Mouse (Mus musculus) right cerebral cortex, adult 2 months (tissue): ENCODE measurements around the gene Actn4.

Experiments
- DNase-seq, 2 experiments: peaks; one replicate each; pipeline ENCODE4 v3.0.0; 2021 to 2022; ENCODE audit warnings: low spot score in 2 of 2

The Actn4 gene

DNA sequence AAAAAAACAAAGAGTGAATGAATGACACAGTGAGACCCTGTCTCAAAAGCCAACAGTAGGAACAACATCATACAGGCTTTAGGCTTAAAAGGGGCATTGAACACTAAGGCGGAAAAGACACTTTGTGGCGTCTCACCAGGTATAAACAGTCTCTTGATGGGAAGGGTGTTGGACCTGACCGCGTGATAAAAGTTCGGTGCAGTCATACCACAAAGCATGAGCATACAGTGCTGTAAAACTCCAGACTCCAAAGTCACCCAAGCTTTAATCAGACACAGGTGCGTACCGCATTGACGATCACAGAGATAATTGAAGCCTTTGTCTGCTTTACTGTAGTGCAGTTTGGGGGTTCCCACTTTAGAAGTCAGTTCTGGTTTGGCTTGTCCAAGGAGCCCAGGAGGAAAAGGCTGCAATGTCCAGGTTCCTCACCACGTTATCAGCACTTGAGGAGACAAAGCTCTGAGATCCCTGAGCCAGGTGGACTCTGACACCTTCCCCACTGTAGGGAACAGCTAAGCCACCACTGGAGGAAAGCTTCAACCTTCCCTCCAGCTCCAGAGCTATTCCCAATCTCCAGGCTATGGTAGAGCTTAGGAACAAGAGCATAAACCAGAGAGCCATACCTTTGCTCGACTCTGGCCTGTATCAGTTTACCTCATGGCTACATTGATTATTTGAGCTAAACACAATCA lies 11.6 kb downstream of the Actn4 start:
- DNase-seq = no peak

GRCm38 (mm10) chr7:28949298-28949697 lies 12.8 kb downstream of the Actn4 start:
- DNase-seq = no peak

DNA sequence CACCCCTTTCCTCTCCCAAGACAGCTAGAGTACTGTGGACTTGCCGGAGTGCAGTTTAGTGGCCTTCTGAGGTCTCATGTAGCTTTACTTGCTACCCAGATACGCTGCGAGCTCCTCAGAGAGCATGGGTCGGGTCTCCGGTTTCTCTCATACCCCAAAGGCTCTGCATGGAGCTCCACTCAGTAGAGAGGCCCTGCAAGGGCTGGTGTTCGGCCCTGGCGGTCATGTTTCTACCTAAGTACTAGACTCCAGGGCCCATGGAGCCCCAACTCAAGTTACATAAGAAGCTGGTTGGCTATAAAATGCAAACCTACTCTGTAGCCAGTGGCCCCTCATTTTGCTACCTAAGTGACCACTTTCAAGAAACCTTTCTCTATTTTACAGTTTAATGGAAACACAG lies 13.4 kb downstream of the Actn4 start:
- DNase-seq = no peak

GRCm38 (mm10) chr7:28946271-28946610 lies 15.9 kb downstream of the Actn4 start:
- DNase-seq = no peak

DNA sequence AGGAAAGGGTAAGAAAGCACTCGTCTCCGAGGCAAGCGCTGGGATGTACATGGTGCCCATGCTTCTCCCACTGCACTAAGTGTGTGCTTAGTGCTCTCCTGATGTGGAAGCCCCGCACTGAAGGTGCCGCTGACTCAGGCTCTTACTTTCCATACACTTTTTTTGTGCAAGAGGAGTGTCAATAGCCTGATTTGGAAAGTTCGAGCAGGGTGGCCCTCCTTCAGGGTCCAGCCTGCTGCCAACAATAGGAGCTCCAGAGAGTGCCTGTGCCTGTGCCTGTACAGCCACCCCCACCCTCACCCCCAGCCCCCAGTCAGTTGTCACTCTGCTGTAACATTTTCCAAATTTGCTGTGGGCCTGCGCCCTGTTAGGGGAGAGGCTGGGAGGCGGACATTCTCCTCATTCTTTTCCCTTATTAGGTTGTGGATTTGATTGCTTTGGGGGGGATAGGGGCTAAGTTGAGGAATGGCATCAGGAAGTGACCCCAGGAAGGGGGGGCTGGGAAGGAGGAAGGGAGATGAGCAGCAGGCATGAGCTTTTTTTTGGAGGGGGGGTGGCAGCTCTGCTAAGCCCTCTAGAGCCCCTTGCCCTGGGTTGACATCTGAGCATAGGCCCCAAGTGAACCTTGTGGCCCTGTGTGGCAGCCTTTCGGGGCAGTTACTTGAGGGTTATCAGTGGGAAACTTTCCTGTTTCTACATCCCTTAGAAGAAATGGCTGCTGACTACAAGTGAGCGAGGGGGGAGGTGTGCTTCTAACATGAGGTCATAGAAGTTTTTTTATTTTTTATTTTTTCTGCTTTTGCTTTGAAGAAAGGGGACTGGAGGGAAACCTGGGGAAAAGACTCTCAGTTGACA lies 16.5 kb downstream of the Actn4 start:
- DNase-seq = no peak

GRCm38 (mm10) chr7:28944756-28945415 lies 17.3 kb downstream of the Actn4 start:
- no peak for DNase-seq

DNA sequence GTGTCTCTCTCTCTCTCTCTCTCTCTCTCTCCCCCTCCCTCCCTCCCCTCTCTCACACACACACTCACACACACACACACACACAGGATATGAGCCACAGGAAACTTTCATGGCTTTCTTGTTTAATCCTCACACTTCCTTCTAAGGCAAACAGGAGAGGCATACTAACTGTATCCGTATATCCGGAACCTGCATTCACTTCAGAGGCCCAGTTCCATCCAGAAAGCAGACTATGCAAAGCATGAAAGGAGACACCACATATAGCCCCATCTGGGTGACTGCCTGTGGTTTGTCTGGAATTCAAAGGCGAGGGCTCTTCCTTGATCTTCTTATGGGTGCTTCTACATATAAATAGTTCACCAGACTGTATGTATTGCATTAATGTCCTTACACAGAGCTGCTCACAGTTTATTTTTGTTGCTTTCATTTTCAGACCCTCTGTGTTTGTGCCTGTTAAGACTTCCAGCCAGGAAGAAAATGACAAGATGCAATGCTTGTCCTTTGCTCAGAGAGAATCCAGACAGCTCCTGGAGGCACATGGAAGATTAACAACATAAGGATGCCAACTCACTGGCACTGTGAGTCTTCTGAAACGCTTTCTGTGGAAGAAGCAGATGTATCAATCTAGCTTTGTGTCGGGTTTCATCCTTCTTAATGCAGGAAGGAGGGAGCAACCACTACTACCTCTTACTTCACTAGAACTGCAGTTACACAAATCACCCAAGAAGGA lies 18.5 kb downstream of the Actn4 start:
- no peak for DNase-seq

- no peak for DNase-seq
Observed at GRCm38 (mm10) chr7:28941542-28941941, 20.6 kb downstream of the Actn4 start.

DNA sequence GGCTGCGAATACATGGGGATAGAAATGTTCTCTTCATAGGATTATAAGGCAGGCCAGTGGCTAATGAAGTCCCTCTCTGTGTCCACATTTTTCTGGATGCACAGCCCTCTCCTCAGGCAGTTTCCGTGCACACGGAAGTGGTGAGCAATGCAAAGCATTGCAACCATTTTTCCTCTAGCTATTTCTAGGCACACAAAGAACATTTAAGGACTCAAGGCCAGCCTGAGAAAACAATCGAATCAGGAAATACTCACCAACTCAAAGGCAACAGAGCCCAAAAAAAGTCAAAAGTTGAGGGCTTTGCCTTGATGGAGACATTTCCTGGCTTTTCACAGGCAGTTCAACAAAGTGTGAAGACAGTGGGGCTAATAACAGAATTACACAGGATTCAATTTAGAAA lies 21.0 kb downstream of the Actn4 start:
- DNase-seq = no peak

- DNase-seq = no peak
Observed at GRCm38 (mm10) chr7:28939418-28940183, 22.5 kb downstream of the Actn4 start.

GRCm38 (mm10) chr7:28938654-28939053 lies 23.5 kb downstream of the Actn4 start:
- DNase-seq = no peak

GRCm38 (mm10) chr7:28936787-28937186 lies 25.4 kb downstream of the Actn4 start:
- DNase-seq = no peak

DNA sequence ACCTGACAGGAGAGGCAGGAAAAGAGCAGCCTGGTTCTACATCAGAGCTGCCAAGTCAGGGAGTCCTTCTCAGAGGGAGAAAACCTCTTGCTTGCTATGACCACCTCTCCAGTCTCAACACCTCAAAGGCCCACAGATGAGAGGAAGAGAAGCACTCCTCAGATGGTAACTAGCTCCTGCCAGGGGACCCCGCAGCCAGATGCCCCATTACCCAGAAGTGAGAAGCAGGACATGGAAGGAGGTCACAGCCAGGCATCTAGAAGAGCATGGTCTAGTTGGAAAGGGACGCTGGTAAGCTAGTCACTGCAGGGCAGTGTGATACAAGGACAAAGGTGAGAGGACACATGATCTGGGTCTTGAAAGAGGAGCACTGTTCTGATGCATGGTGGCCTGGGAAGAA lies 28.3 kb downstream of the Actn4 start:
- no peak for DNase-seq

DNA sequence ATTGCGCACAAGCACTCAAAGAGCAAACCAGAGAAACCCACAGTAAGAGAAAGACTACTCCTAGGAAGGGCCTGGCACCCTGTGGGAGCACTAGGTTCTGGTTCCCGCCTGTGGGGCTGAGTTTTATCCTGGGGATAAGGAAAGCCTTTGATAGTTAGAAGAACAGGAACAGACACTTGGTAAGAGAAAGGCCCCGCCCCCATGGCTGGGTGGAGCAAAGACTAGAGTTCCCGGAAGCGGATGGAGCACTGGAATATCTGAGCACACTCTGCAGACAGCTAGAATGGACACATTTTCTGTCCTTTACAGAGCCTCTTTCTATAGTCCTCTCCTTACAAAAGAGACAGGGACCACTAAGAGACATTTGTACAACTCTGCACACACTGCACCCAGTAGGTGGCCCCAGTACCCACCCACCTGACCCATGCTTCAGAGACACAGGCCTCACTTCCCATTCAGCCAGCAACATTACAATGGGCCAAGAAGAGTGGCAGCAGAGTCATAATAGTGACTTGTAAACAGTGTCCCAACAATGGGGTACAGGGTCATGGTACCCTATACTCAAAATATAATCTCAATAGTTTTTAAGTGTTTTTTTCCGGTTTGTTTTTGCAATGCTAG lies 29.6 kb downstream of the Actn4 start:
- DNase-seq = no peak

DNA sequence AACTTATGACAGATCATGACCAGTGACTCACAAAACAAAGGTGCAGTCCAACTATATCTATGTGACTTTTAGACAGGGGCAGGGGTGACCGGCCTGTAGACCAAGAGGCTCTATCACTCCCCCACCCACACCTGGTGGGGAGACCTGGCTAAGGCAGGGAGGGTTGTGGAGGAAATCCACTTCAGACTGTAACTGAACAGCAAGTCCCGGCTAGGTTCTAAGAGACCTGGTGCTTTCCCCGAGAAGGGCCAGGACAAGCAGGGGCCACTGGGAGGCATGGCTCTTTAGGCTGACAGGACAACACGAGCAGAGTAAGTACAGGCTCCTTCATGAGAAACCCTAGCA lies 30.5 kb downstream of the Actn4 start:
- no peak for DNase-seq

DNA sequence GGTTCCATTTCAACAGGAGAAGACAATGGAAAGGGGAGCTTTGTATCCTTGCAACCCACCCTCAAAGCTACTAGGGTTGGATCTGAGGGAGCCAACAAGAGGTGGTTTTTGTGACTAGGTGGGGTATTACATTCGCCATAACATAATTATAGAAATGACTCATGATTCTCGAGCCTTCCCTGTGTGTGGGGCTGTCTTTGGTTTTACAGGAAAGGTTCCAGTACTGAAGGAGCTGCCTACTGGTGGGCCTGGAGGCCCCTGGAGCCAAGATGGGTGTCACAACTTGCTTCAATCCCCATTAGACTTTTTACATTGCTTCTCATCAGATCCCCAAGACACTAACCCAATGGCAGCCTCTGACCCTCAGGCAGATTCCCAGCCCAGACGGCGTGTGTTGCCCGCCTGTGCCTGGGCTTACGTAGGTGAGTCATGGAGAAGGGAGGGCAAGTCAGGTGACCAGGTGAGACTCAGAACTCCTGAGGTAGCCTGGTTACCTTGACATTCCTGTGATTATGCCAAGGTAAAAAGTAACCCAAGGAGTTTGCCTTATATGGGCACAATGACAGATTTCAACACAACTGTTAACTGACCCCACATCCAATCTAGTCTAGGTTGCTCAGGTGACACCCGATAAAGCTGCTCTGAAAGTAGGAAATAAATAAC lies 31.0 kb downstream of the Actn4 start:
- no peak for DNase-seq

DNA sequence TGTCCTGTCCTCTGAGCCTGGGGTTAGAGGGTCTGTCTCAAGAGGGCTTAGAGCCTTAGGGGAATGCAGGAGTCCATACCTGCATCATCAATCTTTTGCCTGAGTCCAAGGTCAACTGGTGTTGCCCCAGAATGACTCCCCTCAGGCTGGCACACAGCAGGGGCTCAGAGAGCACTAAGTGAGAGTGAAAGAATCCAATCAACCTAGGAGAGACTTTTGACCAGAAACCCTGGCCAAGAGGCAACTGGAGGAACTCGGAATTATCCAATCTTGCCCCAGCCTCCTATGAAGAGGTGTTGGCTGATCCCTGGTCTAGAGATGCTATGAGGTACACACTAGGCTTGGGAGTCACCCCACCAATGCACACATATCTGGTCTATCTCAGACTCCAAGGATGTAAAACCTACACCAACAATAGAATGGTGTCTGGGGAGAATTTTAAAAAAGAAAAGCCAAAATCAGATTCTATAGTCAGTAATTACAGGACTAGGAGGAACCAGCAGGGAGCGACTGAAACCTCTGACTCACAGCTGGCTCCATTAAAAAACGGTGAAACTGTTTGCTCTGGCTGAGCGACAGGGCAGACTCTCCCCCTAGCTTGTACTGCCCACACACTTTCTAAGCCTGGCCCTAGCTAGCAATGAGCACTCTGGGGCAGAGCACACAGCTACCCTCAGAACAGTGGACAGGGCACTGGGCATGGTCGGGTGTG lies 31.7 kb downstream of the Actn4 start:
- no peak for DNase-seq

GRCm38 (mm10) chr7:28929381-28929780 lies 32.8 kb downstream of the Actn4 start:
- DNase-seq = no peak

- DNase-seq = no peak
Observed at GRCm38 (mm10) chr7:28926172-28926571, 36.0 kb downstream of the Actn4 start.

DNA sequence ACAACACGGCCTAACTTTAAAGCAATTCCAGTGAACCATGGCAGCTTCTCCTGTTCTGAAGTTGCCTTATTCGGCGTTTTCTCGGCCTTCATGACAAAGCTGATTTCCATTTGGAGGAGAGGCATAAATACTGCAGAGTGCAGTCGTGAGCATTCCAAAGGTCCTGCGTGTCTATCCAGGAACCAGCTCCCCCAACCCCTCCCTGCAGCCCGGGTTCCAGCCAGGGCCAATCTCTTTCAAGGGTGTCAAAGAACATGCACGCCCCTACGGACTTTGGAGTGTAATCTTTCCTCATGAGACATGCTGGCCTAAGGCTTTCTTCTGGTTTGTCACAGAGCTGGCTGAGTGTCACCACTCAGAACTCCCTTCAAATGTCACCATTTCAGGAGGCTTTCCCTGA lies 36.8 kb downstream of the Actn4 start:
- DNase-seq = no peak
